Mouse (Mus musculus) cerebellum, adult 9-11 months (tissue): ENCODE results near the gene Kcnk13.
A peak's percentile ranks its signal among the peaks of the same experiment; 100 is the strongest.

Source experiments
- DNase-seq: peaks from one replicate; pipeline ENCODE4 v3.0.0; 2022

Kcnk13 gene

DNA sequence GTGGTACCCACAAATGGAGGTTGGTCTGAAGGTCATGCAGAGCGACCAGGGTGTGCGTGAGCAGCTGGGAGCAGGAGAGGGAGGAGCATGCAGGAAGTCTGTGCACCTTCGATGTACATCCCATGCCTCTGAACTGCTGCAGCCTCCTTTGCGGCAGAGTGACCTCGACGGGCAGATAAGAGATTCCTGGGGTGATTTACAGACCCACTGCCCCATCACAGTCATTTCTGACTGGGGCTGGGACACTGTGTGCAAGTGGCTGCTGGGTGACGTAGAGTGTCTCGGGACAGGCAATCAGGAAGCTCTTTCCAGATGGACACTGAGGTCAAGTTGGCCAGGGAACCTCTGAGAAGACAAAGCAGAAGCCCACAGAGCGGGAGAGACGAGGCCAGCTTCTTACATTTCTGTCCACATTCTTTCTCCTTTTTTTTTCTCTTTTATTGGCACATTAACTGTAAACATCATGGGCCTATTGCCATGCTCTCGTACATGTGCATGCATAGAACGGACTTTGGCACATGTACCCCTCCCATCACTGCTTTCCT is 59.6 kb downstream of the Kcnk13 start:
- no peak for DNase-seq

DNA sequence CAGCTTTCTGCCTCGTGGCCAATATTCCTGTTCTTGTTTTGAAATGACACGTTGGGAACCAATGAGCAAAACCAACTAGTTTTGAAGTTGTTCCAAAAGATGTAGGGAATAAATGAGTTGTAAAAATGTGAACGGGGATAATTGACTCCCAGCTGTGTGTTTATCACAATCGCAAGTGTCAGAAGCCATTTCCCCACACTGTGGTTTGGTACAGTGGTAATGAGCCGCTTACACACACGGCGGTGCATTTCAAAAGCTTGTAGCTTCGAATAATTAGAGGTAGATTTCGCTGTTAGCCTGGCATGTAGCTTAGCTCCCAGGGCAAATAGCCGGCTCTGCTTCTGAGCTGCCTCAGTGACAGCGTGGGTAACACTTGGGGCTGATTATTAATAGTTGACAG is 61.4 kb downstream of the Kcnk13 start:
- no peak for DNase-seq

GRCm38 (mm10) chr12:100026715-100027245 is 62.5 kb downstream of the Kcnk13 start:
- no peak for DNase-seq

DNA sequence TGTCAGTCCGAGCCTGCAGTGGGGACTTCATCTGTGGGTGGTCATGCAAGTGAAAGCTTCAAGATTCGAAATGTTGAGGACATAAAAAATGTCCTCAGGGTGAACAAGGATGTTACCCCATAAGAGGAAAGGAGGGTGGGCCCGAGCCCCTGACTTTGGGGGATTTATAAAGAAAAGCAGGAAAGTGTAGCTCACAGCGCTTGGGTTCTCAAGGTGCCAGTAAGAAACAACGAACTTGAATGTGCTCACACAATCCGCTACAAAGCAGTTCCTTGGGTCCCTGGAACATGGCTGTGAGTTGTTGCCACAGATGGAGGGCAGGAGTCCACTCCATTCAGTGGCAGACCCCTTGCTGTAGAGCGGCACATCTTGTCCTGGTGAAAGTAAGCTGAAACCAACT is 63.0 kb downstream of the Kcnk13 start:
- DNase-seq: no peak

GRCm38 (mm10) chr12:100031681-100032080 is 67.4 kb downstream of the Kcnk13 start:
- DNase-seq: no peak

DNA sequence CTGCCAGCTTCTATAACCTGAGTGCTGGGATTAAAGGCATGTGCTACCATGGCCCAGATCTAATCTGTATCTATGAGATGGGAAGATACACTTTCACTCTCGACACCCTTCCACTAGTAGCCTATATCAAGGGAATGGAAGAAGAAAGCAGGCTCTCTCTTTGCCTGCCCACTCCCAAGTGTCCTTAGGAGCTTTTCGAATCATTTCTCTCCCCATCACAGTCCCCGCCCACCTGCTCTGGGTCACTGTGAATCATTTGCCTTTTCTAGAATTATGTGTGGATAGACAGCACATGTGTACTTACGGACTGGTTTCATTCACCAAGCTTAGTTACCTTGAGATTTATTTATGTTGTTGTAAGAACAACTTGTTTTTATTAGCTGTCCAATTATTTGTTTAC is 68.2 kb downstream of the Kcnk13 start:
- DNase-seq: no peak

- no peak for DNase-seq
Observed at GRCm38 (mm10) chr12:100038741-100039262, 74.5 kb downstream of the Kcnk13 start.

DNA sequence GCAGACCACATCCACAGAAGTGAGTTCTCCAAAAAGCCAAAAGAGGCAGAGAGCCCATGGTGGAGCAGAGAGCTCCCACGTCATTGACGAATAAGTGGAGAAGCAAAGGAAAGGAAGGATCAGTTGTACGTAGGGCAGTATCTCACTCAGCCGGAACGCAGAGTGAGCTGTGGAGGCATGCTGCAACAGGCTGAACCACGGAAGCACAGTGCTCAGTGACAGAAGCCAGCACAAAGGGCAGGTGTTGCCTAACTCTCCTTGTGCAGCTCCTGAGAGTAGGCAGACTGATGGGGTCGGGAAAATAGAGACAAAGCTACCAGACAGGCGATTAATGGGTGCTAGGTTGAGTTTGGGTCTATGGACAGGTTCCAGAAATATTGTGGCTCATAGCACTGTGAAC is 77.8 kb downstream of the Kcnk13 start:
- no peak for DNase-seq

GRCm38 (mm10) chr12:100044704-100045103 is 80.4 kb downstream of the Kcnk13 start:
- no peak for DNase-seq

DNA sequence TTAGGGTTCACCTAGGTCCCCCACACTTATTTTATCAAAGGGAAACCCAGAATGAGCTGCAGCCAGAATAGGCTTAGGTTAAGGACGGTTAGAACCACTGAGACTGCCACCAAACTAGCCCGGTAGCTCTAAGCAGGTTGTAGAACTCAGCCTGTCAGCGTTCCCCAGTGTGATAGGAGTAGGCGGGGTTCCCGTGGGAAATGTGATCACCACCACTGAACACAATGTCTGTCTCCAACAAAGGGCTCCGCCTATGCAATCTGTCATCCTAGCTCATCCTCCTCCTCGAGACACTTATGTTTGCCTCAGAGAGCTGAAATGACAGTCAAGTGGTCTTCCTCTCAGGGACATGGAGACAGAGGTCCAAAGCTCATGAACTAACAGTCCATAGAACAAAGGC is 86.3 kb downstream of the Kcnk13 start:
- no peak for DNase-seq

DNA sequence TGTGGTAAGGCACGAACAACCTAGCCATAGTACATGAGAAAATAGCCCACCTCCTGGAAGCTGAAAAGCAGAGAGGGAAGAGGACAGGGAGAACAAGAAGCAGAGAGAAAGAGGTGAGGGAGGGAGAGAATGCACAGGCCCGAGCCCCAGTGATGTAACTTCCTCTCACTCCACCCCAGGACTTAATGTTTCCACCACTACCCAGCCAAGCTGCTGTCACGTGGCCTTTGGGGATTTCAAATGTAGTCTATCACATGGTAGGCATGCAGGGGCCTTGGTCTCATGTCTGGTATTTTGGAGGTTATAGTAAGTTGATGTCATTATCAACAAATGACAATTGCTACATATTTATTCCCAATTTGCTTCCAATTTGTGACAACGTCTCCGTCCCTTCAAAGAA is 89.3 kb downstream of the Kcnk13 start:
- no peak for DNase-seq

DNA sequence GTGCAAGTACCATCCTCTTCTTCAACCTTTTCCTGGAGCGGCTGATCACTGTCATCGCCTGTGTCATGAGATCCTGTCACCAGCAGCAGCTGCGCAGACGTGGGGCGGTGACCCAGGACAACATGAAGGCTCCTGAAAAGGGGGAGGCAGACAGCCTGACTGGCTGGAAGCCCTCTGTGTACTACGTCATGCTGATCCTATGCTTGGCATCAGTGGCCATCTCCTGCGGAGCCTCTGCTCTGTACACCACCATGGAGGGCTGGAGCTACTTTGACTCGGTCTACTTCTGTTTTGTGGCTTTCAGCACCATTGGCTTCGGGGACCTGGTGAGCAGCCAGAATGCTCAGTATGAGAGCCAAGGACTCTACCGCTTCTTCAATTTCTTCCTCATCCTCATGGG is 96.8 kb downstream of the Kcnk13 start:
- DNase-seq: no peak

GRCm38 (mm10) chr12:100061826-100062225 is 97.5 kb downstream of the Kcnk13 start:
- DNase-seq: no peak

GRCm38 (mm10) chr12:100062584-100062983 is 98.3 kb downstream of the Kcnk13 start:
- no peak for DNase-seq

GRCm38 (mm10) chr12:100065109-100065508 is 100.8 kb downstream of the Kcnk13 start:
- DNase-seq: peak; percentile 12

- no peak for DNase-seq
Observed at GRCm38 (mm10) chr12:100067477-100067876, 103.2 kb downstream of the Kcnk13 start.

- DNase-seq: peak; percentile 18
Observed at GRCm38 (mm10) chr12:100073201-100073672, 108.9 kb downstream of the Kcnk13 start.

GRCm38 (mm10) chr12:100075715-100076114 is 111.4 kb downstream of the Kcnk13 start:
- DNase-seq: no peak

DNA sequence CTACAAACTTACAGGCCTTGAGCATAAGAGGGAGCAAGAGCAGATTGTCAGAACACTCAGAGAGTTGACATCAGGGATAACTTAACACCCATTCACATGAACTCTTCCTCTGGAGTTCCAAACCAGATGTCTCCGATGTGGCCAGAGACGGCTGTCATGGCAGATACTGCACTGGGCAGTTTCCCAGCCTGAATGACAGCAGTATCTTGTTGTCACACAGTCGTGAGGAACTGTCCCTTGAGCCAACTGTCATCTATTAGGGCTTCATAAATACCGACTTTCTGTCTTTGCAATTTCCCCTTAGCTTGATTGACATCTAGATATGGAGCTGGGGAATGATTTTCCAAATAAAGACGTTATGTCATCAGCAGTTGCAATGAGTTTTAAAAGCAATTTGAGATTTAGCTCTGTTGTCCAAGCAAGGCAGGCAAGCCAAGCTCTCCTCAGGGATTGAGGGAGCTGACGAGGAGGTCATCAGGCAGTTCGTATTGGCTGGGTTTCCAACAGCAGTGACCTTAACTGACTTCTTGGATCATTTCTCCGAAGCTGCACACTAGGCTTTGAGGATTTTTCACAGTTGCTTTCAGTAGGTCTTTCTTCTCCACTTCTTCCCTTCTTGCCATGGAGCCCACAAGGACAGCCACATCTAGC is 115.5 kb downstream of the Kcnk13 start:
- no peak for DNase-seq

DNA sequence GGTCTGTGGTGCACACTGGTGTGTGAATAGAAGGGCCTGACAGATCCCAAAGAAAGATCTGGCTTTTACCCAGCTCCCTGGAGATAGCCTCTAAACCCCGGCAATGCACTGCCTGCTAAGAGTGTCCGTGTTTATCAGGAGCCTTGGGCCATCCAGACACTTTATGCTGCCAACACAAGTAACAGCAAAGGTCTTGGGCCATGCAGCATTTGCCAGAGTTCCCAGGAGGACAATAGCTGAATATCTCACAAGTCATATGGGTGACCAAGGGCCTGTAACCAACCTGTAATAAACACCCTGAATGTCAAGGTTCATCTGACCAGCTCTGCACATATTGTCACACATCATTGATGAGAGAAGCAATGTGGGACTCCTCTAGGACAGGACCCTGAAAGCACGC is 123.7 kb downstream of the Kcnk13 start:
- no peak for DNase-seq

GRCm38 (mm10) chr12:100089265-100089664 is 125.0 kb downstream of the Kcnk13 start:
- no peak for DNase-seq

GRCm38 (mm10) chr12:100090750-100091149 is 126.5 kb downstream of the Kcnk13 start:
- DNase-seq: no peak

DNA sequence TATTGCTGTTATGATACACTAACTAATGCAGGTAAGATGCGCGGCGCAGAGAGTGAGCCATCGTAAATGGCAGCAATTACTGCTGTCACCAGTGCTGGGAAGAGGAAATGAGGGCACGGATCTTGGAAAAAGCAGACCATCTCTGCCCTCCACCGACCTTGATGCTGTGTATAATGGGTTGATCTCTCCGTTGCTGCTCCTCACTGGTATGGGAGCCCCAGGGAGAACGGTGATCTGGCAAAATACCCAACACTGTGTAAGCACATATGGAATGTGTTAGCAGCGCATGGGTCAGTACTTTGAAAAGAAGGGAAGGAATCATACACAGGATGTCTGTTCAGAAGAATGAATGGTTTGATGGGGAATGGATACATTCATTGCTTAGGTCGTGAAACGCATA is 128.7 kb downstream of the Kcnk13 start:
- no peak for DNase-seq

DNA sequence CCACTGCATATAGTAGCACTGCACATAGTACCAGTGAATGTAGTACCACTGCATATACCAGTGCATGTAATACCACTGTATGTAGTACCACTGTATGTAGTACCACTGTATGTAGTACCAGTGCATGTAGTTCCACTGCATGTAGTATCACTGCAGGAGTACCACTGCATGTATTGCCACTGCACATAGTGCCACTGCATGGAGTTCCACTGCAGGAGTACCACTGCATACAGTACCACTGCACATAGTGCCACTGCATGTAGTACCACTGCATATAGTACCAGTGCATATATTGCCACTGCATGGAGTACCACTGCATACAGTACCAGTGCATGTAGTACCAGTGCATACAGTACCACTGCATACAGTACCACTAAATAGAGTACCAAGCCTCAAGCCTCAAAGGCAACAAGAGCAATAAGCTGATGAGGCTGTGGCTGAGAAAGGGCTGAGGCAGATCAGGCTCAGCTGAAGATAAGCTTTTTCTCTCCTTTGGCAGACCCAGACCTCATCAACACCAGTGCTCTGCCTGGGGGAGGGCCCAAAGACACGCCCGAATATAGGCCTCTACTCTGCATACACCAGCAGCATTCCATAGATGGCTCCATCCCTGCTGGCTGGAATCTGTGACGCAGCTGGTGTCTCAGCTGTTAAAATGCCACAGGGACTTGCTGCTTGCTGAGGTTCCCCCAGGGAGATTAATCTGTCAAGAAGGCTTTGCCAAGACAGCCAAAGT is 135.8 kb downstream of the Kcnk13 start:
- DNase-seq: no peak
